Mouse (Mus musculus): Measurements from ENCODE around the gene Ap4s1. TPM values are rescaled to one million over a fixed set of nuclear protein-coding genes. Genes with fewer than 3 reads are reported as not detected.
A peak's percentile ranks its signal among the peaks of the same experiment; 100 is the strongest.

The Ap4s1 gene
- polyA plus RNA-seq, 1 experiment from 2014 or later: 27.3 TPM

DNA sequence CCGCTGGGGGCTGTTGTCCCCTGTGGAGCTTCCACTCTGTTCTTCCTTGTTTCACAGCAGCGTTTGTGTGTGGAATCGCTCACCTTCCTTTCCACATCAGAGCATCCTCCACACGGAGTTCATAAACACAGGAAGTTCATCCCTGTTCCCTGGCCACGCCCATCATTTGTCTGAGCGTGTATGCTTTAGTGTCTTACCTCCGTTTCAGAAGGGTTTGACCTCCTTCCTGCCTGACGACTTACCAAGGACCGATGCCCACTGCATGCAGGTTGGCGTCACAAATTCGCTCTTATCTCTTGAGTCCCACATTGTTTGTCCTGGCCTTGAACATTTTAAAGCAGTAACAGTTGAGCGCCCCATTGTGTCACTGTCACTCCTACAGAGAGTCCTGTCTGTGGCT, 14.9 kb downstream of the Ap4s1 start:
- Histone ChIP-seq H3K27me3 (no peaks in the 10 kb centered on the region), H3K36me3 (no peaks in the 10 kb centered on the region), H3K9ac (no peak overlapping the region), H3K9me3 (replicated peaks) (no peaks in the 10 kb centered on the region), H3K27ac (replicated peaks) (no peak overlapping the region), H3K4me2 (replicated peaks) (no peak overlapping the region), H3K4me3 (replicated peaks) (no peak overlapping the region), H3K4me1 (peaks cover 4% of the 10 kb centered on the region; the same call in 1 of the 2 replicates)
- WGBS: 77% methylated on average over 12 of the region's 12 CpGs
- ATAC-seq (ENCODE audit: insufficient number of reproducible peaks, low FRiP score, low TSS enrichment, low read depth): no peak

DNA sequence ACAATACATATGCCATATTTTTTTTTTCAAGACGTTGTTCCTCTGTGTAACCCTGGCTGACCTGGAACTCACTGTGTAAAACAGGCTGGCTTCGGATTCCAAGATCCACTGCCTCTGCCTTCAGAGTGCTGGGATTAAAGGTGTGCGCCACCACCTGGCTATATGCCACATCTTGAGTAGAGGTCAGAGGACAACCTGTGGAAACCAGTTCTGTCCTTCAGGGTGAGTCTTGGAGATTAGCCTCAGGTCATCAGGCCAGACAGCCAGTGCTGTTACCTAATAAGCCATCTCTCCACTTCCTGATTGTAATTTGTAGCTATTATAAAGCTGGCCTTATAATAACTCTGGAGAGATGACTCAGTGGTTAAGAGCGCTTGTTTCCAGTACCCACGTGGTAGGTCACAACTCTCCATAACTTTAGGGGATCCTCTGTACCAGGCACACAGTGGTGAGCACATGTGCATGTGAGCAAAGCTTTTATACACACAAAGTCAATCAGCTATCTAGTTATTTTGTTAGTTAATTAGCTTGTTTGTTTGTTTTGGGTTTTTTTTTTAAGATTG, 15.9 kb downstream of the Ap4s1 start:
- 73% methylated on average over 5 of the region's 5 CpGs for whole genome bisulfite sequencing
- Histone ChIP-seq H3K9ac (no peak overlapping the region), H3K4me3 (replicated peaks) (no peak overlapping the region), H3K4me2 (replicated peaks) (no peak overlapping the region), H3K27ac (replicated peaks) (no peak overlapping the region), H3K27me3 (no peaks in the 10 kb centered on the region), H3K4me1 (peaks cover 4% of the 10 kb centered on the region; the same call in 1 of the 2 replicates), H3K9me3 (replicated peaks) (no peaks in the 10 kb centered on the region), H3K36me3 (no peaks in the 10 kb centered on the region)
- no peak for ATAC-seq (ENCODE audit: insufficient number of reproducible peaks, low FRiP score, low TSS enrichment, low read depth)

- Histone ChIP-seq H3K27ac (replicated peaks) (peak overlapping the region; percentile 55), H3K9me3 (replicated peaks) (no peaks in the 10 kb centered on the region), H3K4me2 (replicated peaks) (no peak overlapping the region), H3K9ac (no peak overlapping the region), H3K4me3 (replicated peaks) (no peak overlapping the region), H3K27me3 (no peaks in the 10 kb centered on the region), H3K4me1 (peaks cover 4% of the 10 kb centered on the region; the same call in 1 of the 2 replicates), H3K36me3 (no peaks in the 10 kb centered on the region)
- 61% methylated on average over 14 of the region's 14 CpGs for WGBS
- no peak for ATAC-seq (ENCODE audit: insufficient number of reproducible peaks, low FRiP score, low TSS enrichment, low read depth)
These were observed 18.3 kb downstream of the Ap4s1 start for GRCm38 (mm10) chr12:51708941-51709686.

- Histone ChIP-seq H3K36me3 (no peaks in the 10 kb centered on the region), H3K27ac (replicated peaks) (no peak overlapping the region), H3K27me3 (no peaks in the 10 kb centered on the region), H3K9ac (no peak overlapping the region; the same call in 1 of the 2 replicates), H3K4me2 (replicated peaks) (no peak overlapping the region), H3K4me3 (replicated peaks) (no peak overlapping the region), H3K4me1 (peaks cover 4% of the 10 kb centered on the region; the same call in 1 of the 2 replicates), H3K9me3 (replicated peaks) (no peaks in the 10 kb centered on the region)
- ATAC-seq (ENCODE audit: insufficient number of reproducible peaks, low FRiP score, low TSS enrichment, low read depth): no peak
- WGBS: 76% methylated on average over 3 of the region's 3 CpGs
These were observed 18.9 kb downstream of the Ap4s1 start for GRCm38 (mm10) chr12:51709741-51710140.

DNA sequence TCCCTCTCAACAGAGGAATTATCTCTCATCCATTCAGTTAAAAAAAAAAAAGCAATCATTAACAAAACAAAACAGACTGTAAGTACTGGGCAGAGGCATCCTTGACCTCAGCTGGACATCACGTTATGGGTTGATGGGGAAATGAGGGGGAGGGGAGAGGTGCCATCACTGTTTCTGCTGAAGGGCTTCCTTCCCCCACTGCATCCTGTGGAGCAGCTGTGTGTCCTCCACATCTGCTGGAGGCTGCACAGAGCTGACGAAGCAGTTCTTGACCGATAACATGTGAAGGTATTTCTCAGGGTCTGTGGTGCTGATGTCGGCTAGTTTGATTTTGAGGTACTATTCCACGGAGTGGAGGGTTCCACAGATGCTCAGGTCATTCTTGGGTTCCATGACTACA, 19.3 kb downstream of the Ap4s1 start:
- H3K4me1 ChIP-seq: peaks cover 4% of the 10 kb centered on the region; the same call in 1 of the 2 replicates
- H3K4me2 ChIP-seq (replicated peaks): no peak overlapping the region
- no peak overlapping the region for H3K27ac ChIP-seq (replicated peaks)
- H3K27me3 ChIP-seq: no peaks in the 10 kb centered on the region
- no peaks in the 10 kb centered on the region for H3K36me3 ChIP-seq
- 63% methylated on average over 5 of the region's 5 CpGs for WGBS
- no peaks in the 10 kb centered on the region for H3K9me3 ChIP-seq (replicated peaks)
- ATAC-seq (ENCODE audit: insufficient number of reproducible peaks, low FRiP score, low TSS enrichment, low read depth): no peak
- H3K4me3 ChIP-seq (replicated peaks): no peak overlapping the region
- H3K9ac ChIP-seq: no peak overlapping the region; the same call in 1 of the 2 replicates

DNA sequence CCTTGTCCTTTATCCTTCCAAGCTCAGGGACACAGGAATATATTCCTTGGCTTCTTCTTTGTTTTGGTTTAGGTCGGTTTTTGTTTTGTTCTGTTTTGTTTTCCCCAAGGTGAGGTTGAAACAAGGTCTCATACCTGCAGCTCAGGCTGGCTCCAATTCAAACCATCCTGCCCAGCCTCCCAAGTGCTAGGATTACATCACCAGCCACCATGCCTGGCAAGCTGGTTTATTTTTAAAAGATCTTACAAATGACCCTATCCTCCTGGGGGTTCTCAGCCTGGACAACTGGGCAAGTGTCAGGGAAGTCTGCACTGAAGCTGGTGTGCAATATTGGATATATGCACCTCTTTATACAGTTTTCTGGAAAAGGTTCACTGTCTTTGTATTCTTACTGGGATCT, 21.9 kb downstream of the Ap4s1 start:
- H3K4me3 ChIP-seq (replicated peaks): no peak overlapping the region
- H3K9me3 ChIP-seq (replicated peaks): no peaks in the 10 kb centered on the region
- H3K27ac ChIP-seq (replicated peaks): no peak overlapping the region
- H3K9ac ChIP-seq: no peak overlapping the region
- H3K36me3 ChIP-seq: no peaks in the 10 kb centered on the region
- ATAC-seq (ENCODE audit: insufficient number of reproducible peaks, low FRiP score, low TSS enrichment, low read depth): no peak
- peaks cover 4% of the 10 kb centered on the region; the same call in 1 of the 2 replicates for H3K4me1 ChIP-seq
- WGBS: 65% methylated on average over 1 of the region's 1 CpGs
- H3K4me2 ChIP-seq (replicated peaks): no peak overlapping the region
- no peaks in the 10 kb centered on the region for H3K27me3 ChIP-seq

DNA sequence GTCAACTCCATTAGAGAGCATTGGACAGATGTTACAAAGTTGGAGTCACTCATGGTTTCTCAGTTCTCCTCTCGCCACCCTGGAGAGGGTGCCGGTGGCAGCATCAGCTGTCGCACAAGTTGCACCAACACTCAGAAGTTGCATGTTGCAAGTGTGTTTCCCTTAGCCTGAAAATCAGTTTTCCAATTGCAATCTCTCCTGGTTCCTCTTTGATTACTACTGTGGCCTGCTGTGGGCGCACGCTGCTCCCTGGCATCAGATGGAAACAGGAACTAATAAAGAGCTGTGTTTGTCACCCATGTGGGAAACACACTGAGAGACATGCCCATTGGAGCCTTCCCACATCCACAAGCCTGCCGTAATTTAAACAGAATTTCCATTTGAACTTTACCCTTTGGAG, 27.8 kb downstream of the Ap4s1 start:
- Histone ChIP-seq H3K4me2 (replicated peaks) (no peak overlapping the region), H3K9me3 (replicated peaks) (no peaks in the 10 kb centered on the region), H3K36me3 (0 out of 2 replicates have a peak, but pooled peaks cover 1% of the 10 kb centered on the region), H3K27ac (replicated peaks) (no peak overlapping the region), H3K27me3 (no peaks in the 10 kb centered on the region), H3K4me3 (replicated peaks) (no peak overlapping the region), H3K4me1 (no peaks in the 10 kb centered on the region), H3K9ac (no peak overlapping the region)
- 85% methylated on average over 6 of the region's 6 CpGs for WGBS
- ATAC-seq (ENCODE audit: insufficient number of reproducible peaks, low FRiP score, low TSS enrichment, low read depth): no peak

GRCm38 (mm10) chr12:51721836-51722235, 31.0 kb downstream of the Ap4s1 start:
- H3K27ac ChIP-seq (replicated peaks): no peak overlapping the region
- WGBS: 79% methylated on average over 8 of the region's 8 CpGs
- H3K9me3 ChIP-seq (replicated peaks): no peaks in the 10 kb centered on the region
- no peak for ATAC-seq (ENCODE audit: insufficient number of reproducible peaks, low FRiP score, low TSS enrichment, low read depth)
- no peak overlapping the region for H3K9ac ChIP-seq
- H3K4me1 ChIP-seq: no peaks in the 10 kb centered on the region
- H3K27me3 ChIP-seq: no peaks in the 10 kb centered on the region
- no peak overlapping the region for H3K4me3 ChIP-seq (replicated peaks)
- H3K36me3 ChIP-seq: peaks cover 6% of the 10 kb centered on the region; the same call in 1 of the 2 replicates
- H3K4me2 ChIP-seq (replicated peaks): no peak overlapping the region

GRCm38 (mm10) chr12:51729058-51729457, 38.2 kb downstream of the Ap4s1 start:
- H3K27me3 ChIP-seq: no peaks in the 10 kb centered on the region
- no peak overlapping the region for H3K9ac ChIP-seq
- H3K4me1 ChIP-seq: peaks cover 6% of the 10 kb centered on the region
- 0 out of 2 replicates have a peak, but pooled peaks cover under 1% of the 10 kb centered on the region for H3K36me3 ChIP-seq
- H3K27ac ChIP-seq (replicated peaks): peak overlapping the region; percentile 75
- WGBS: 50% methylated on average over 11 of the region's 11 CpGs
- no peaks in the 10 kb centered on the region for H3K9me3 ChIP-seq (replicated peaks)
- H3K4me3 ChIP-seq (replicated peaks): no peak overlapping the region
- ATAC-seq (ENCODE audit: insufficient number of reproducible peaks, low FRiP score, low TSS enrichment, low read depth): no peak
- no peak overlapping the region for H3K4me2 ChIP-seq (replicated peaks)

GRCm38 (mm10) chr12:51729827-51730226, 39.0 kb downstream of the Ap4s1 start:
- Histone ChIP-seq H3K27me3 (no peaks in the 10 kb centered on the region), H3K4me3 (replicated peaks) (no peak overlapping the region), H3K9me3 (replicated peaks) (no peaks in the 10 kb centered on the region), H3K36me3 (no peaks in the 10 kb centered on the region), H3K9ac (no peak overlapping the region), H3K4me1 (peaks cover 14% of the 10 kb centered on the region), H3K4me2 (replicated peaks) (no peak overlapping the region), H3K27ac (replicated peaks) (peak overlapping the region; percentile 75; the same call in 1 of the 2 replicates)
- WGBS: 91% methylated on average over 9 of the region's 9 CpGs
- no peak for ATAC-seq (ENCODE audit: insufficient number of reproducible peaks, low FRiP score, low TSS enrichment, low read depth)

DNA sequence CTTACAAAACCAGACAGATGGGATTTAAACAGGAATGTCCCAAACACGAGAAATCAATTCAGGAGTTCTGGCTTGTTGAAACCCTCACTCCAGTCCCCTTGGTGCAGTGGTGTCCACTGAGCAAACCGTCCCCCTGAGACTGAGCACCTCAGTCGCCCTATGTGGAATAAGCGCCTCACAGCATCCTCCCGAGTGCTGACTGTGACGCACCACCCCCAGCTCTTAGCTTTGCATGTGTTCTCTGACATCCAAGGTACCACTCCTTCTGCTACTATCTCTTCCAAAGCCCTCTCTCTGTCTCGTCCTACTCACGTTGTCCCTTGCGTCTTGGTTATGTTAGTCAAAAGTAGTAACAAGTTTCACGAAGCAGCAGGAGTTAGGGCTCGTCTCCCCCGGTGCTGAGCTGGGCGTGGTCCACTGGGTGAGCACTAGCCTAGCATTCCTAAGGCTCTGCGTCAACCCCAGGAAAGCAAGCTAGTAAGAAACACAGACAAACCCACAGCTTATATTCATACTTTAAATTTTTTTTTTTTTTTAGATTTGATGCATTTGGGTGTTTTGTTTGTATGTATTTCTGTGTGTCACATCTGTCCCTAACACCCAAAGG, 43.9 kb downstream of the Ap4s1 start:
- Histone ChIP-seq H3K4me1 (peaks cover 21% of the 10 kb centered on the region), H3K27ac (replicated peaks) (peak overlapping the region; percentile 63), H3K36me3 (no peaks in the 10 kb centered on the region), H3K4me2 (replicated peaks) (peak overlapping the region; percentile 10; the same call in 1 of the 2 replicates), H3K4me3 (replicated peaks) (no peak overlapping the region), H3K9ac (no peak overlapping the region), H3K27me3 (no peaks in the 10 kb centered on the region), H3K9me3 (replicated peaks) (no peaks in the 10 kb centered on the region)
- peak; percentile 29 for ATAC-seq (ENCODE audit: insufficient number of reproducible peaks, low FRiP score, low TSS enrichment, low read depth)
- WGBS: 55% methylated on average over 14 of the region's 14 CpGs
